Mouse (Mus musculus) stomach, embryonic 16.5 days (tissue): Measurements from ENCODE around the gene 5730522E02Rik. TPM values are rescaled to one million over a fixed set of nuclear protein-coding genes. Genes with fewer than 3 reads are reported as not detected.

Source experiments
- ATAC-seq: fragments of 200-750 bp; cut with Nextera tagmentation; 2 replicates; pipeline ENCODE4 v1.8.0; 2017; ENCODE audit warnings: moderate number of reproducible peaks, moderate TSS enrichment; ENCODE audit not compliant: insufficient read depth, low FRiP score
- H3K27ac ChIP-seq: fragments of 300-500 bp; sonication (generic); 2 replicates; pipeline ENCODE4 v1.5.1; 2014; ENCODE audit warnings: low read length
- H3K27me3 ChIP-seq: fragments of 300-500 bp; sonication (generic); 2 replicates; pipeline ENCODE4 v1.6.1; 2014; ENCODE audit warnings: low read length, control low read depth, mixed read lengths; ENCODE audit not compliant: control insufficient read depth, insufficient read depth
- H3K36me3 ChIP-seq: fragments of 300-500 bp; sonication (generic); 2 replicates; pipeline ENCODE4 v1.6.1; 2014; ENCODE audit warnings: low read length; ENCODE audit not compliant: control insufficient read depth, insufficient read depth
- H3K4me1 ChIP-seq: fragments of 300-500 bp; sonication (generic); 2 replicates; pipeline ENCODE4 v1.6.1; 2014; ENCODE audit warnings: low read length, control low read depth, mixed read lengths; ENCODE audit not compliant: control insufficient read depth, insufficient read depth
- H3K4me2 ChIP-seq: fragments of 300-500 bp; sonication (generic); 2 replicates; pipeline ENCODE4 v1.6.1; 2014; ENCODE audit warnings: low read depth, low read length, mixed read lengths
- H3K4me3 ChIP-seq: fragments of 300-500 bp; sonication (generic); replicated peaks from 2 replicates; pipeline ENCODE4 v1.5.1; 2014; ENCODE audit warnings: mild to moderate bottlenecking, low read length
- H3K9ac ChIP-seq: fragments of 300-500 bp; sonication (generic); 2 replicates; pipeline ENCODE4 v1.6.1; 2014; ENCODE audit warnings: low read length
- H3K9me3 ChIP-seq: fragments of 300-500 bp; sonication (generic); replicated peaks from 2 replicates; pipeline ENCODE4 v1.6.1; 2016; ENCODE audit warnings: low read length, control low read depth; ENCODE audit not compliant: control insufficient read depth
- WGBS: fragments of 180-500 bp; shearing (Covaris S2); extraction: QIAGEN DNeasy Blood & Tissue Kit; methylation state at CpG from one replicate; pipeline ENCODE4 v1.1.7; 2014; 5-methylcytosine and 5-hydroxymethylcytosine counted together
- microRNA-seq: library from miRNA; unstranded; fragments of <30 nt; microRNA quantifications from one replicate; pipeline ENCODE4, GENCODE M21; 2016
- polyA plus RNA-seq: library from polyadenylated mRNA; unstranded; fragments of >200 nt; fragmentation: Nextera tagmentation; extraction: Ambion mirVana; gene quantifications from 2 replicates; pipeline ENCODE4 v1.2.1, GENCODE M21; 2015

The 5730522E02Rik gene
- polyA plus RNA-seq, 1 experiment from 2014 or later, result 1.9 TPM

- Histone ChIP-seq H3K4me3 (no peak overlapping the region), H3K36me3 (no peaks in the 10 kb centered on the region), H3K4me2 (no peak overlapping the region), H3K4me1 (no peaks in the 10 kb centered on the region), H3K9ac (no peak overlapping the region), H3K27me3 (no peaks in the 10 kb centered on the region), H3K27ac (no peak overlapping the region), H3K9me3 (no peaks in the 10 kb centered on the region)
- 96% methylated on average over 9 of the region's 9 CpGs for WGBS
- no peak for ATAC-seq
These were observed 636.5 kb downstream of the 5730522E02Rik start for GRCm38 (mm10) chr11:25574129-25574465.

- Histone ChIP-seq H3K4me2 (no peak overlapping the region), H3K9me3 (no peaks in the 10 kb centered on the region), H3K4me3 (no peak overlapping the region), H3K27me3 (no peaks in the 10 kb centered on the region), H3K27ac (no peak overlapping the region), H3K9ac (no peak overlapping the region), H3K36me3 (no peaks in the 10 kb centered on the region), H3K4me1 (no peaks in the 10 kb centered on the region)
- WGBS, result 69% methylated on average over 7 of the region's 7 CpGs
- ATAC-seq, result no peak
These were observed 637.0 kb downstream of the 5730522E02Rik start for GRCm38 (mm10) chr11:25573408-25574128.

GRCm38 (mm10) chr11:25571396-25571795, 639.2 kb downstream of the 5730522E02Rik start:
- no peaks in the 10 kb centered on the region for H3K9me3 ChIP-seq
- no peaks in the 10 kb centered on the region for H3K4me1 ChIP-seq
- no peak for ATAC-seq
- no peak overlapping the region for H3K4me2 ChIP-seq
- no peak overlapping the region for H3K27ac ChIP-seq
- no peaks in the 10 kb centered on the region for H3K36me3 ChIP-seq
- no peak overlapping the region for H3K4me3 ChIP-seq
- 65% methylated on average over 2 of the region's 2 CpGs for WGBS
- no peaks in the 10 kb centered on the region for H3K27me3 ChIP-seq
- no peak overlapping the region for H3K9ac ChIP-seq

Small RNA genes within 50 kb of the gene (microRNA-seq; reads per million reads assigned to microRNA genes)
- not detected for gene Mir6372

Other genes starting within 250 kb of the 5730522E02Rik start
- 27.6 and 27.7 TPM in 2 replicates for gene Fancl, start 175.4 kb upstream of the 5730522E02Rik start, polyA plus RNA-seq